Mouse (Mus musculus): Measurements from ENCODE around the gene Prrt4.

DNA sequence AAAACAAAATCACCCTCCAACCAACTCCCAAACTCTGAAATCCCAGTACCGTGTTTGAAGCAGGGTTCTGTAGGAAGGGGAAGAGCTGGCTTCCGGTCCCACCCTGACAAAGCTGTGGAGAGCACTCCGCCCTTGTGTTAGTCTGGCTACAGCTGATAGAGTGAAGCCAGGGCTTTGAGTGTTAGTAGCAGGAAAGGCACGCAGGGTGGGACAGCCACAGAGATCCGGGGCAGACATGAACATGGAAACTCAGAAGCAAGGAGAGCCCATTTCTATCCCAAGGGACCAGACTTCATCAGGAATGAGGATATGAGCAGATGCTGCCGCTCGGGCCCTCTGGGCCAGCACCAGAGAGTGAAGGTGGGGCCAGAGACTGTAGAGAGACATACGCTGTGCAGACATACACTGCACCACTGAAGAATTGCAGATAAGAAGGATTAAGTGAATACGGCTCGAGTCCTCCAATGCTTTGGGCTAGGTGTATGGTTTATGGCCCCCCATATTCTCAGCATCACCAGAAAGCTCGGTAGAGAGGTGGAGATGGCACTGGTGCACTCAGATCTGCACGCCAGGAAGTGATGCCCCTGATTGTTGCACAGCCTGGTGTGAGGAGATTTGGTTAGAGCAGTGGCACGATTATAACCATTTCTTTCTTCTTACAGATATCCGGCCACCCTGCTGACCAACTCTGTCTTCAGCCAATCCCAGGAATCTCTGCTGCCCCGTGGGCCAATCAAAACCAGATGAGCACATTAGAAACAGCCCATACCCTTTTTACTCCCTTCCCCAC, 14.8 kb upstream of the Prrt4 start:
- TF ChIP-seq CTCF (IDR thresholded peaks at IDR 0.05; ENCODE audit: low read depth) (no peak), EP300 (optimal IDR thresholded peaks at IDR 0.05) (no peak)

Measured in stomach, postnatal 0 days (tissue).